Mouse (Mus musculus) adipocyte (in vitro differentiated cells): ENCODE results near the gene 4930470P17Rik.
"Not testable (repeated sequence)": the region's sequence is repeated elsewhere in the genome, so short reads cannot be mapped to it uniquely, and the experiment has no call there.

Source experiments
- DNase-seq: peaks from one replicate; pipeline ENCODE4 v3.0.0-alpha.2; 2016; ENCODE audit warnings: low spot score

The 4930470P17Rik gene

GRCm38 (mm10) chr2:170601917-170602316, at the start of gene 4930470P17Rik:
Gene 4930470P17Rik (minus strand): TSS chr2:170602017.
- no peak for DNase-seq

DNA sequence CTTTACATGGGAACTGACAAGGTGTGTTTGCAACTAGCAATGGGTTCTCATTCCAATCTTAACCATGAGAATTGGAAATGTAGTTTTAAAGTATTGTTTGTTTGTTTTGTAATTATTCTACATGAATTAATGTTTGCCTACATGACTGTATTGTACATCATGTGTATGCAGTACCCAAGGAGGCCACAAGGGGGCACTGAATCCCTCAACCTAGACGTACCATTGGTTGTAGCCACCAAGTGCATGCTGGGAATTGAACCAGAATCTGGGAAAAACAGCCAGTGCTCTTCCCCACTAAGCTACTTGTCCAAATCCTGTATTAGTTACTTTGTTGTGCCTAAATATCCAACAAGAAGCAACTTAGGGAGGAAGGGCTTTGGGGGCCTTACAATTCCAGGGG, 49.7 kb upstream of the 4930470P17Rik start:
- no peak for DNase-seq

DNA sequence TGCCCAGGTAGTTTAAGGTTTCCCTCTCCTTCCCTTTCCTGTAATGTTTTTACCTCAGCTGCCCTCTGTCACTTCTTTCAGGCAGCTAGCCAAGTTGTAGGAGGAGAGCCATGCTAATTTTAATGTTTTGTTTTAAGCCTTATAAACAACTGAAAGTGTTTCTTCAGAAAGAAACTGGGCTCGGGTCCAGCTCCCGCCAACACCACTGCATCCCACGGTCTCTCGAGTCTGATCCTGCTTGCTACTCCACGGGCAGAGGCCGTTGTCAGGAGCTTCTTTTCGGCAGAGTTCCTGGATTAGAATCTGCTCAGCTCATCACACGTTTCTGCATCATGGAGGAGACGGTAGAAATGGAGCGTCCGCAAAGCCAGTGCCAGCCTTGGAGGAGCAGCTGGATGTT, 46.7 kb upstream of the 4930470P17Rik start:
- DNase-seq, result no peak

DNA sequence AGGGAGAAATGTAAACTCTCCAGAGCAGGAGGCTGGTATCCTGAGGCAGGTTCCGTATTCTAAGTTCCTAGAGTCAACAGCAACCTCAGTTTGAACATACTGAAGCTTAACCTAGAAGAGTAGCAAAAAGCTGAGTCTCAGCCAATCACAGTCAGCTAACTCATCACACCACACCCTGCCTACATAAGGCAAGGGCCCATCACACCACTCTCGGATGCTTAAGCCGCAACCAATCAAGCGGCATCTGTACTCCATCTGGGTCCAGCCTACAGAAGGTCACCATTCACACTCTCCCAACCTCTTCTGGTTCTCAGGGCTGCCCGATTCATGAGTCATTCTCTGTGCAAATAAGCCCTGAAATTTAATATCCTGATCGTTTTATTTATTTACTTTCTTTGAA, 44.4 kb upstream of the 4930470P17Rik start:
- DNase-seq, result no peak

- DNase-seq, result no peak
These were observed 40.6 kb upstream of the 4930470P17Rik start for GRCm38 (mm10) chr2:170642338-170642806.

DNA sequence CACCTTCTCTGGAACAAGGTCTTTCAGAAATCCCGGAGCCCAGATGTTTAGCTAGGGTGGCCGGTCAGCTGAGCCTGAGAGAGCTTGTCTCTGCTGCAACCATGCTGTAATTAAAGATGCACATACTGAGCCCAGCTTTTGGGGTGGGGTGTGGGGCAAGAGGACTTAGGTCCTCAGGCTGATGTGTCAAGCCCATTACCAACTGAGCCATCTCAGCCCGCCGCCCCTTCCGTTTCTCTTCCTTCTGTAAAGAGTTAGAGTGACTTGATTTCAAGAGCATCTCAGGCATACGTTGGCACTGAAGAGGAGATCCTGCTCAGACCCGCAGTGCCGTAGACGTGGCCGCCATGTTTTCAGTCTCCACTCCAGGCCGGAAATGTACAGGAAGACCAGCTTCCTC, 38.5 kb upstream of the 4930470P17Rik start:
- no peak for DNase-seq

DNA sequence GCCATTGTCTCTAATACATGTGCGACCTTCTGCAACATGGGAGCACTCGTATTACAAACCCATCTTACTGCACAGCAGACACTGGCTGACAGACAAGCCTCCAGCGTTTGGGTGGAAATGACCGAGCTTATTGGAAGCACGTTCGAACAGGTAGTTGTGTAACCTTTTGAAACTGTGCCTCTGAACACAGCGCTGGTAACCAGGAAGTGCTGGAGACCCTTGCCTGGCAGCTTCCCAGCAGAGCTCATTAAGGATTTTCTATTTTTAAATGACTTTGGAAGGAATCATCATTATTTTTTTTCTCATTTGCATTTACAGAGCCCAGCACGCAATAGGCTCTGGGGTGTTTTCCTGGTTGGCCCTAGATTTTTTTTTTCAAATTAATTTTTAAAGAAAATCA, 36.9 kb upstream of the 4930470P17Rik start:
- no peak for DNase-seq

DNA sequence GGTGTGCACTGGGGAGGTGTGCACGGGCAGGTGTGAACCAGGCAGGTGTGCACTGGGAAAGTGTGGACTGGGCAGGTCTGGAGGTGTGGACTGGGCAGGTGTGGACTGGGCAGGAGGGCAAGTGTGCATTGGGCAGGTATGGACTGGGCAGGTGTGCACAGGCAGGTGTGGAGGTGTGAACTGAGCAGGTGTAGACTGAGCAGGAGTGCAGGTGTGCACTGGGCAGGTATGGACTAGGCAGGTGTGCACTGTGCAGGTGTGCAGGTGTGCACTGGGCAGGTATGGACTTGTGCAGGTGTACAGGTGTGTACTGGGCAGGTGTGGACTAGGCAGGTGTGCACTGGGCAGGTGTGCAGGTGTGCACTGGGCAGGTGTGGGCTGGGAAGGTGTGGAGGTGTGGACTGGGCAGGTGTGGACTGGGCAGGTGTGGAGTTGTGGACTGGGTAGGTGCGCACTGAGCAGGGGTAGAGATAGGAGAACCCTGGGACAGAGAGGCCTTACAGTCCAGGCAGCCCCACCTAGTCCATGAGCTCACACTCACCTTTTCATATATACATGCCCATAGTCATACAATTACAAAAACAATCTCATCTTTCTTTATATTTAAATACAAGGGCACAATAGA, 31.3 kb upstream of the 4930470P17Rik start:
- no peak for DNase-seq

DNA sequence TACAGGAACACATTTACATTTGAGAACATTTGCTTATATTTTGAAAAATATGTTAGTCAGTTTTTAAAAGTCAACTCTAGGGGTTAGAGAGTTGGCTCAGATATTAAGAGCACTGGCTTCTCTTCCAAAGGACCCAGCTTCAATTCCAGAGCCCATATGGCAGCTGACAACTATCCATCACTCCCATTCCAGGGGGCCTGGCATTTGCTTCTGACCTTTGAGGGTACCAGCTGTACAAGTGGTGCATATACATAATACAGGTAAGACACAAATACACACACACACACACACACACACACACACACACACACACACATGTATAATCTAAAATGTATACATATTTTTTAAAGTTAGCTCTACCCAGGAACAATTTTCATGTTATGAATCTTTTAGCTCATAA, 30.6 kb upstream of the 4930470P17Rik start:
- no peak for DNase-seq

DNA sequence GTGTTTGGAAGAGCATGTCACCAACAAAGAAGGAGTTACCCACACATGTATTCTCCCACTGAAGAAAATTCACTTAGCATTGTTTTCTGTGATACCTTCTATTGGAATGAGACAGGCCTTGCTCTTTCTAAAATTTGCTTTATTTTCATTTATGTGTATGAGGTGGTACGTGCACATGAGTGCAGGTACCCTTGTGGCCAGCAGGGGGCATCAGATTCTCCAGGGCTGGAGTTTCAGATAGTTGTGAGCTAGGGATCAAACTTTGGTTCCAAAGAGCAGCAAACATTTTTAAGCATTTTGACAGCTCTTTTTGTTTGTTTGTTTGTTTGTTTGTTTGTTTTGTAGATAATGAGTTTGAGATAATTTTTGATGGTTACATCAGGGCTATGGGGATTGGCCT, 29.6 kb upstream of the 4930470P17Rik start:
- DNase-seq, result no peak

GRCm38 (mm10) chr2:170630553-170630952, 28.7 kb upstream of the 4930470P17Rik start:
- DNase-seq, result no peak

- DNase-seq, result not testable (repeated sequence)
These were observed 26.2 kb upstream of the 4930470P17Rik start for GRCm38 (mm10) chr2:170627991-170628390.

DNA sequence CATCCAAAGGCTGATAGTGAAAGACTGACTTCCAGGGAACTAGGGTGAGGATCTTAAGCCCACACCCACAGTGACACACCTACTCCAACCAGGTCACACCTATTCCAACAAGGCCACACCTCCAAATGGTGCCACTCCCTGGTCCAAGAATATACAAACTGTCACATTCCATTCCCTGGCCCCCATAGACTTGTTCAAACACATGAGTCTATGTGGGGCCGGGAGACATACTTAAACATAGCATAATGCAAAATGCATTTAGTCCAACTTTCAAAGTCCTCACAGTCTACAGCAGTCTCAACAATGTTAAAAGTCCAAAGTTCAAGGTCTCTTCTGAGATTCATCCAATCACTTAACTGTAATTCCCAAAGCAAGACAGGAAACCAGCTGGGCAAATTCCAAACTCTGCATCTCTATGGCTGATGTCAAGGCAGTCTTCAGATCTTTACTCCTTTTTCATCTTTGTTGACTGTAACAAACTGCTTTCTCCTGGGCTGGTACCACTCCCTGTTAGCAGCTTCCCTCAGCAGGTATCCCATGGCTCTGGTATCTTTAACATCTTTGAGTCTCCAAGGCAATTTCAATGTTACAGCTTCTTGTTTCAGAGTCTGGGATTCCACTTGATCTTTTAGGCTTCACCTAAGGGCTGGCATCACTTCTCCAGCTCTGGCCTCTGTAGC, 22.5 kb upstream of the 4930470P17Rik start:
- DNase-seq, result not testable (repeated sequence)

GRCm38 (mm10) chr2:170622985-170623384, 21.2 kb upstream of the 4930470P17Rik start:
- DNase-seq, result no peak

DNA sequence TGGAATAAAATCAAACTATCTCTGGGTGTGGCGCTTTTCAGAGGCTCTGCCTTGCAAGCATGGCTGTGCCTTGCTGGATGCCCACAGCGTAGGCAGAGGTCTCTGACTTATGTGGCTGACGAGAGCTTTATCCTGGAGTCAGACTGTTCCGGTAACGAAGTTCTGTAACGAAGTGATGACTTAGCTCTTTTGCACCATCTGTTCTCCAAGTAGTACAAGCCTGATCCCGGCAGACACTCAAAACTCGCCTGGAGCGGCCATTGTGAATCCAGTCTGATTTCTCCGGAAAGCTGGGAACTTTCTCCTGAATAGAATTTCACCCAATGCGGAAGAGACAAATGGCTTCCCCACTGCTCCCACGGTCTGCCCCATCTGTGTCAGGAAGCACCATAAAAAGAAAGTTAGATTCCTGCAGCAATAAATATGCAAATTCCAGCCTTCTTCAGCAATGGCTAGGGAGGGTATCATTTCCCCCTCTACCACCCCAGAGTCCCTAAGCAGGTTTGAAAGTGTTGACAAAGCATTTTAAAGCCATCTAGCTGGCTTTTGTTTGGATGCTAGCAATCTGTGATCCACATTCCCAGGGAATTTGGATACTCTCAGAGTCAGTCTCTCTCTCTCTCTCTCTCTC, 17.2 kb upstream of the 4930470P17Rik start:
- DNase-seq, result no peak

DNA sequence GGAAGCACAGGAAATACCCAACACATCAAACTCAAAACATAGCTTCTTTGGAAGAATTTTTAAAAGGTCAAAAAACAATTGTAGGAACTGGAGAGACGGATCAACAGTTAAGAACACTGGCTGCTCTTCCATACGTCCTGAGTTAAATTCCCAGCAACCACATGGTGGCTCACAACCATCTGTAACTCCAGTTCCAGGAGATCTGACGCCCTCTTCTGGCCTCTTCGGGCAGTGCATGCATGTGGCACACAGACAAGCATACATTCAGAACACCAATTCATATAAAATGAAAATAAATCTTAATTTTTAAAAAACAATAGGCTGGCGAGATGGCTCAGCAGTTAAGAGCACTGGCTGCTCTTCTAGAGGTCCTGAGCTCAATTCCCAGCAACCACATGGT, 10.0 kb upstream of the 4930470P17Rik start:
- not testable (repeated sequence) for DNase-seq

- no peak for DNase-seq
These were observed 646 bp downstream of the 4930470P17Rik start for GRCm38 (mm10) chr2:170601171-170601570.

DNA sequence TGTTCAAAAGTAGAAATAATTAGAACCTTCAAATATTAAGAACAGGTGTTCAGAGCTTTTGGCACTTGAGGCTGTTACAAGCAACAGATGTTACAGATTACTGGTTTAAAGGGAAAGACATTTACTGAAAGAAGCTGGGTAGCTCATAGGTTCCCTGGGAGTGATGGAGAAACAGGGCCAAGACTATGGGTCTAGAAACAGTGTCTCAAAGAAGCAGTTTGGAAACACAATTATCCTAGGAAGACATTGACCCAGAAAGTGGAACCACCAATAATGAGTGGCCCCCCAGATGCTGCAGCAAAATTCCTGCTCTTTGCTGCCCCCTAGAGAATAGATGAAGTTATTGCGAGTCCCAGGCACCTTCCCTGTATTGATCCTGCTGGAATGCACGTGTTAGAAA, 4.2 kb downstream of the 4930470P17Rik start:
- no peak for DNase-seq

DNA sequence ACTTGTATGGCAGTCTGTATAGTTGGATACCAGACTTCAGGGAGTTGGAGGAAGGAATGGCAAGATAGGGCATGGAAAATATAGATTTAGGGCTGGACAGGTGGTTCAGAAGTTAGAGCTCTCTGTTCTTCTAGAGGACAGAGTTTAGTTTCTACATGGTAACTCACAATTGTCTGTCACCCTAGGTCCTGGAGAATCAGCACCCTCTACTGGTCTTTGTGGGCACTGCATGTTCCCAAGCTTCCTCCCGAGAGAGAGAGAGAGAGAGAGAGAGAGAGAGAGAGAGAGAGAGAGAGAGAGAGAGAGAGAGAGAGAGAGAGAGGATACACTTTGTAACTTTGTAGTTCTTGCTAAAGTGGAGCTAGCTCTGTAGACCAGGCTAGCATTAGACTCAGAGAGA, 5.1 kb downstream of the 4930470P17Rik start:
- no peak for DNase-seq

DNA sequence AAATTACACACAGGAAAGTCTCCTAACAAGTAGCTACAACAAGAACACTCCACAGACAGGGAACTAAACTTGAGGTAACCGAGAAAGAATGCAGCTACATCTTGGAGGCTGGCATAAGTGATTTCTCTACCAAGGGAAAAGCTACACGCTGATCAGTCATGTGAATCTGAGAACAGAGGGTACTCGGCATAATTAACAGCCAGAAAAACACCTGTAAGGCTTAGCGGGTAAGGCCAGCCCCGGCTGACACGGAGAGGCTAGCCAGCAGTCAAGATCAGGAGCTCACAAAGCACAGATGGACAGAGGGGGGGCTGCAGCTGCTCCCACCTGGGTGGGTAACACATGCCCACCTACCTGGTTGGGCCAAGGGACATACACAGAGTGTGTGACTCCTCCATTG, 9.7 kb downstream of the 4930470P17Rik start:
- no peak for DNase-seq

GRCm38 (mm10) chr2:170588369-170588900, 13.4 kb downstream of the 4930470P17Rik start:
- no peak for DNase-seq

- DNase-seq, result no peak
These were observed 17.1 kb downstream of the 4930470P17Rik start for GRCm38 (mm10) chr2:170584678-170585077.

DNA sequence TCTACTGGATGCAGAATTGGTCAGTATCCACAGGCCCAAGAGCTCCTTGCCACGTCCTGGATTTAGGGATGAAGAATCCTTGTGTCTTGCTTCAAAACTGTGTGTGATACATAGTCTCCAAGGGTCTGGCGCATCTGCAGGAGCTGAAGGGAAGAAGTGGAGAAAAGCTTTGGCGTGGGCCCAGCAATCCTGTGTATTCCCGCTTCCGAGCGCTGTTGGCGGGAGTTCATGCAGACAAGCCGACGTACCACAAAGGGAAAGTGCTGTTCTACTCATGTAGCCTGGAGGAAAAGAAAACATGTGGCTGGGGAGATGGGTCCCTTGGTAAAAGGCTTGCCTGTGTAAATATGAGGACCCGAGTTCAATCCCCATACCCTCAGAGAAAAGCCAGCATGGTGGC, 22.3 kb downstream of the 4930470P17Rik start:
- DNase-seq, result no peak
